Mouse (Mus musculus) adrenal gland, adult 18-20 months (tissue): ENCODE data around the gene Aig1. TPM values are rescaled to one million over a fixed set of nuclear protein-coding genes. Genes with fewer than 3 reads are reported as not detected.
A peak's percentile ranks its signal among the peaks of the same experiment; 100 is the strongest.
"Not testable (repeated sequence)": the region's sequence is repeated elsewhere in the genome, so short reads cannot be mapped to it uniquely, and the experiment has no call there.

ENCODE experiments used
- DNase-seq, 2 experiments: peaks; one replicate each; pipeline ENCODE4 v3.0.0; 2021 to 2022; ENCODE audit warnings: low spot score in 2 of 2
- long read RNA-seq, 2 experiments: library from polyadenylated mRNA; stranded (forward); transcript quantifications; one replicate each; pipeline ENCODE4 v2.0.0; 2021
- total RNA-seq, 2 experiments: library from RNA; stranded (reverse); gene quantifications; 1 replicate in 1 of 2; 2 replicates in 1 of 2; pipeline ENCODE4 v1.2.3; 2021

The Aig1 gene
- total RNA-seq: 10 to 100 TPM; 23.2 to 37.0 TPM
- long read RNA-seq, experiment 1, transcript Aig1-205 (6 exons, 1,554 nt): major isoform, 13 of 16 reads
- long read RNA-seq, experiment 1, partial matches to known transcripts: 1 of 16 reads
- long read RNA-seq, experiment 1, other reads (novel, unspliced or antisense): 2 of 16 reads
- long read RNA-seq, experiment 2, transcript Aig1-205 (6 exons, 1,554 nt): major isoform, 50 of 58 reads
- long read RNA-seq, experiment 2, partial matches to known transcripts: 2 of 58 reads
- long read RNA-seq, experiment 2, other reads (novel, unspliced or antisense): 4 of 58 reads

DNA sequence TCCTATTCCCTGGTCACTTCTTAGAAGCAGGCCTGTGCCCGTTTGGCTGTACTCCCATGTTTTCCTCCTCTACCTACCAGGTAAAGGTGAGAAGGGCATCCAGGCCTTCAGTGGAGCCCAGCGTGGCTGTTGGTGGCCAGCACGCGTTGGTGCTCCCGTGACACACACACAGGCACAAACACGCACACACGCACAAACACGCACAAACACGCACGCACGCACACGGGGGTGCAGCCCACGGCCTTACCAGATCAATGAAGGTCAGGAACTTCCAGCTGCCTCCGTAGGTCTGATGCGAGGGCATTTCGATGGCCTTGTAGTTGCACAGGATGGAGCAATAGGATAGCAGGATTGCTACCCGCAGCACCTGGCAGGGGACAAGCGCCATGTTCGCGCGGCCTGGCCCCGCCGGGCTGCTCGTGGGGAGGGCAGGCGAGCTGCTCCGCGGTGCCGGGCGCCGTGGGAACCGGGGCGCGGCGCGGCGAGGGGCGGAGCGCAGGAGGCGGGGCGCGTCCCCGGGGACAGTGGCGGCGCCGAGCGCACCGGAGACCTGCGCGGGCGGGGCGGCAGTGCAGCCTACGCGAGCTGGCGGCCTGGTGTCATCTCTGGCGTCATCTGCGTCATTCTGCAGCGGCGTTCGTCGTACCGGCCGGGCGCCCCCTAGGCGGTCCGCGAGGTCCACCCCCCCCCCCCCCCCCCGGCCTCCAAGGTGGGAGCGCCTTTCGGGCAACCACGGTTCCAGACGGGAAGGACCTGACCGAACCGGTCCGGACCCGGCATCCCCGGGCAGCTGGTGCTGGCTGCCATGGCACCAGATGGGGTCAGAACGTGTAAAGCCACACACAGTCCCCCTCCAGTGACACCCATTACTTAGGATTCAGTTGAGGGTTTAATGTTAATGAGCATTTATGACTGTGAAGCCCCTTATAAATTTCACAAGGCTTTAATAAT is at the start of gene Aig1:
Aig1 (minus strand) TSS at position 610 of the 951 bp plus-strand sequence.
- DNase-seq: peak; percentile 79

- DNase-seq: no peak
Observed at GRCm38 (mm10) chr10:13916645-13917342, 48.0 kb upstream of the Aig1 start.

DNA sequence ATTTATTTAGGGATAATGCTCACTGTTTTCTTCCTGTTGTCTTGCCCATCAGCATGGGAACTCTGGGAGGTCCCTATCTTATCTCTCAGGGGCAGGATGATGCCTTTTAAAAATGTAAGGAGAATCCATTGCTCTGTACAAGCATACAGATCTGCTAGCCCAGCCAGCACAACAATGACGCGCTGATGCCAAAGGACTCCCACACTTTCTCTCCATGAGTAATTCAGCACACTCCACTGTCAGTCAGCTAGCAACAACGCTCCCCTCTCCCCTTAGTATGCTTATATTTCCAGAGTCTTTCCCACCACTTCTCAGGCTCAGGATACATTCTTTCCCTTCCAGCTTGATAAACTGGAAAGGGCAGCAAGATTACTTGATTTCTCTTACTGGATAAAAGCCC is 46.4 kb upstream of the Aig1 start:
- DNase-seq: no peak

GRCm38 (mm10) chr10:13913689-13914088 is 44.9 kb upstream of the Aig1 start:
- DNase-seq: no peak

DNA sequence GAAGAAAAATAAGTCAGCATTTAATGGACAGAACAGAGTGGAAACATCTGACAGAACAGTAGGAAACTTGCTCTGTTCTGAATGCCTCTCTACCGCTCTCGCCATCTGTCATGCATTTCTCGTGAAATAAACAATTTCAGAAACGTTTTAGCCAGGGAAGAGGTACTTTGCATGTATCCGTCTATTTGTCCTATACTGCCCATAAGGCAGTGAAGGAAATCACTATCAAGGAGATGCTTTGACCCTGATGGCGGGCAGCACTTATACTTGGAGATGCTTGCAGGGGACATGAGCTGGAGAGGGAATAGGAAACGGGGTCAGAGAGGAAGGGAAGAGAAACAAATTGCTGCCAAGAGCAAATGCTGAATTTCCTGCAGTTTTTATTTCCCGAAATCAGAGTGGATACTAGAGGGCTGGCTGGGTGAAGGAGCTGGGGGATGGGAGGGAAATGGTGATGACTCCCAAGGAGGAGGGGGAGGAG is 37.5 kb upstream of the Aig1 start:
- DNase-seq: no peak

- no peak for DNase-seq
Observed at GRCm38 (mm10) chr10:13905618-13906017, 36.8 kb upstream of the Aig1 start.

DNA sequence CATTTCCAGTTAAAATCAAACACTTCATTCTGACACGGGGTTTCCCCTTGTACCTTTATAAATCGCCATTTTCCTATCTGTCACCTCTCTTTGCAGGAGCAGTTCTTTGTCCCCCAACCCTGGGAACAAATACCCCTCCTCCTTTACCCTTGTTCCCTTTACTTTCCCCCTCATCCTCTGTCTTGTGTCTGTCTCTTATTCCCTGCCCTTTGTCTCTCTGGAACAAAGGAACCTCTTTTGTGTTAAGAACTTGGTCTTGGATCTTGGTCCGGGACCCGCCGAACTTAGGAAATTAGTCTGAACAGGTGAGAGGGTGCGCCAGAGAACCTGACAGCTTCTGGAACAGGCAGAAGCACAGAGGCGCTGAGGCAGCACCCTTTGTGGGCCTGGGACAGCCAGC is 24.0 kb upstream of the Aig1 start:
- not testable (repeated sequence) for DNase-seq

GRCm38 (mm10) chr10:13882975-13883875 is 14.4 kb upstream of the Aig1 start:
- no peak for DNase-seq

DNA sequence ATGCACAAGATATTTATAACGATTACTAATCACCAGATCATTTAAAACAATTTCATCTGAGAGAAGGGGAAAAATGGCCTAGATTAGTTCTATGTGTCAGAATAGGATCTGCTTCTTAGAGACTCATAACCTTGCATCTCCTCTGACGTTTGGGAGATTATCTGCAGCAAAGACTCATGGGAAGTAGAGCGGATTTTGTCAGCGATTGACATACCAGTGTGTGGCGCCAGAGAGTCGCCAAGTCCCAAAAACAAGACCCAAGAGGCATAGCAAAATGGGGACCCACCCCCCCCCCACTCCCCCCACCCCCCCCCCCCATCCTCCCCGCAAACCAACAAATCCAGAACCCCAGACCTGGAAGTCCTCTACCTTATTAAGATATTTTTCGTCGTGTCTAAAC is 13.7 kb upstream of the Aig1 start:
- no peak for DNase-seq

DNA sequence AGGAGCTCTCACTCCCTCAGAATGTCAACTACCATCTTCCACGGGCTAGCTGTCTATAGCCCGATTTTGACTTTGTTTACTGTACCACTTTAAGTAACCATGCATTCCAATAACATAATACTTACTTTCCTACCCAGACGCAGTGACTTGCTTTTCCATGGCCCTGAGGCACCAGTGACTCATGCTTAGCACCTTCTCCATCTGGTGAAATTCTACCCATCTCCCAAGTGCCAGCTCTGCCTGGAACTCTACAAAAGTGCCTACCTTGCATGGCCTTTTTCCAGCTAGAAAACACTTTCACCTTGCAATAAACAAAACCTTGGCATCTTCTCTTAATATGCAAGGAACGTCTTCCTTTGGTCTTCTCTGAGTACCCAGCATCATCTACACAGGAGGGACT is 9.9 kb upstream of the Aig1 start:
- no peak for DNase-seq

- DNase-seq: no peak
Observed at GRCm38 (mm10) chr10:13875038-13875420, 6.2 kb upstream of the Aig1 start.

DNA sequence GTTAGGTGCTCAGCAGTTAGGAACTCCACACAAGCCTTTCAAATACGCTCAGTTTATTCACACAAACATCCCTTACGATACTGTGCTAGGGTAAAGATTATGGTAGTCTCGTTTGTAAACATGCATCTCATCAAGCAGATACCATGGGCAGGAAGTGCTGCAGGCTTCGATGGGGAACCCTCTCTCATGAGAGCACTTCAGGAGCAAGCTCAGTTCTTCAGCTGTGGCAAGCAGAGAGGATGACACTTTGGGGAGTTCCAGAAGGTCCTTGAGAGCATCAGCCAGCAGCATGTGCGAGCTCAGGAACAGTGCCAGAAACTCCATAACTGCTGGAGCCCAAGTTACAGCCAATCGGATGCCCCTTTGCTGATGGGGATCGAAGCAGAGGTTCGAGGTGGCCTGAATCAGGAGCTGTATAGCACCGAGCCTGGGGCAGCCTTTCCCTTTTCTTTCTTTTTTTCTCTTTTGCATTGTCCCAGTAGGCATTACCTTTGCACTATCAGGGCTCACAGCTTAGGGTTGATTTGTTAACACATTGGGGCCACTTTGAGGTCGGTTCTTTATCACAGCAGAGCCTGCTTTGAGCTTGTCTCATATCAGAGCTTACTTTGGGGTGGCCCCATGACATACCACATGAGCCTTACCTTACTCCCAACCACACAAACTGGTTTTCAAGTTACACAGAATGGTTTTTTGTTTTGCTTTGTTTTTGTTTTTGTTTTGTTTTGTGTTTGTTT is 5.7 kb upstream of the Aig1 start:
- DNase-seq: no peak

GRCm38 (mm10) chr10:13870531-13870930 is 1.8 kb upstream of the Aig1 start:
- DNase-seq: no peak

GRCm38 (mm10) chr10:13869322-13870035 is 699 bp upstream of the Aig1 start:
- no peak for DNase-seq

GRCm38 (mm10) chr10:13866391-13866790 is 2.4 kb downstream of the Aig1 start:
- DNase-seq: peak; percentile 31 to 41

- no peak for DNase-seq
Observed at GRCm38 (mm10) chr10:13861115-13861909, 7.5 kb downstream of the Aig1 start.

DNA sequence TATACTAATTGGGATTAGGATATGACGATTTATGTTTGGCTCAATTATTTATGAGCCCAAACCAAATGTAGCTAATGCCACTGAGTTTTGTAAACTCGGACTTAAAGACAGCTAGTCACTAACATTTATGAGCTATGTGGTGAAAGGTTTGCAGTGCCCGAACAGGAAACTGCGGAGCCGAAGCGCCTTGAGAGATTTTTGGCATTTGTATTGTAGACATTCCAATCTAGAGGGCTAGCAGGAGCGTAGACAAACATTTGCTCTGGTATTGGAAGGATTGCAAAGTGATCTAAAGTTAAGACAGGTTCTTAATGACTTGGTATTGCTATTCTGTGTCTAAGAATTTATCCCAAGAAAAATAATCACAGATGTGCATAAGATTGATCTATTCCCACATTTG is 12.3 kb downstream of the Aig1 start:
- DNase-seq: no peak

GRCm38 (mm10) chr10:13855969-13856368 is 12.8 kb downstream of the Aig1 start:
- DNase-seq: no peak
